Mouse (Mus musculus): Measurements from ENCODE around the gene Sept8. TPM values are rescaled to one million over a fixed set of nuclear protein-coding genes. Genes with fewer than 3 reads are reported as not detected.

Sept8 gene
- polyA plus RNA-seq, 1 experiment = 92.4 TPM

- no peak overlapping the region for H3K4me2 ChIP-seq (ENCODE audit: low read depth)
Measured at GRCm38 (mm10) chr11:53529253-53529557, 10.1 kb downstream of the Sept8 start.

GRCm38 (mm10) chr11:53530001-53530400 is 10.9 kb downstream of the Sept8 start:
- Histone ChIP-seq H3K27me3 (ENCODE audit: control insufficient read depth, insufficient read depth, insufficient read length) (no peaks in the 10 kb centered on the region), H3ac (ENCODE audit: control insufficient read depth, insufficient read length) (no peak overlapping the region), H3K36me3 (ENCODE audit: control insufficient read depth, insufficient read depth) (peaks cover 5% of the 10 kb centered on the region), H3K4me2 (ENCODE audit: low read depth) (no peak overlapping the region), H3K4me3 (no peak overlapping the region), H3K79me2 (ENCODE audit: control insufficient read depth, insufficient read depth) (peaks cover 67% of the 10 kb centered on the region)
- TF ChIP-seq MAX (IDR thresholded peaks at IDR 0.05; ENCODE audit: low read depth) = no peak
- TF ChIP-seq MYOD1 (IDR thresholded peaks at IDR 0.05; ENCODE audit: control insufficient read depth in 1 of 3, insufficient read length in 2 of 3, low read depth in 2 of 3) = no peak
- no peak for TF ChIP-seq CEBPB (IDR thresholded peaks at IDR 0.05; ENCODE audit: insufficient read depth, poor library complexity, severe bottlenecking)
- TF ChIP-seq POLR2AphosphoS2 (IDR thresholded peaks at IDR 0.05; ENCODE audit: insufficient read length, low read depth) = no peak
- no peak for TF ChIP-seq SRF (IDR thresholded peaks at IDR 0.05; ENCODE audit: control insufficient read depth, insufficient read length, low read depth)
- TF ChIP-seq TCF12 (IDR thresholded peaks at IDR 0.05; ENCODE audit: insufficient read depth, poor library complexity, severe bottlenecking) = no peak
- no peak for TF ChIP-seq MYOG (IDR thresholded peaks at IDR 0.05; ENCODE audit: control insufficient read depth in 1 of 3, insufficient read depth in 1 of 3, insufficient read length in 2 of 3, low read depth in 2 of 3)
- TF ChIP-seq USF1 (IDR thresholded peaks at IDR 0.05; ENCODE audit: low read depth) = no peak
- TF ChIP-seq REST (IDR thresholded peaks at IDR 0.05; ENCODE audit: insufficient read depth, insufficient read length) = no peak
- TF ChIP-seq TCF3 (IDR thresholded peaks at IDR 0.05; ENCODE audit: insufficient read length, low read depth) = no peak
- no peak for TF ChIP-seq E2F4 (IDR thresholded peaks at IDR 0.05; ENCODE audit: insufficient read depth)
- no peak for TF ChIP-seq POLR2A (IDR thresholded peaks at IDR 0.05; ENCODE audit: insufficient read length, low read depth)

More at GRCm38 (mm10) chr11:53529253-53529557, 10.1 kb downstream of the Sept8 start:
- TF ChIP-seq E2F4 (IDR thresholded peaks at IDR 0.05; ENCODE audit: insufficient read depth) (no peak), CEBPB (IDR thresholded peaks at IDR 0.05; ENCODE audit: insufficient read depth, poor library complexity, severe bottlenecking) (peak; percentile 56; the same call in 1 of the 2 replicates), TCF12 (IDR thresholded peaks at IDR 0.05; ENCODE audit: insufficient read depth, poor library complexity, severe bottlenecking) (peak; percentile 1), REST (IDR thresholded peaks at IDR 0.05; ENCODE audit: insufficient read depth, insufficient read length) (no peak), MYOG (IDR thresholded peaks at IDR 0.05; ENCODE audit: control insufficient read depth in 1 of 3, insufficient read depth in 1 of 3, insufficient read length in 2 of 3, low read depth in 2 of 3) (peak in 1 of 3 experiments; percentile 54)
- H3ac ChIP-seq (ENCODE audit: control insufficient read depth, insufficient read length) = no peak overlapping the region
- H3K79me2 ChIP-seq (ENCODE audit: control insufficient read depth, insufficient read depth) = peaks cover 75% of the 10 kb centered on the region
- H3K36me3 ChIP-seq (ENCODE audit: control insufficient read depth, insufficient read depth) = no peaks in the 10 kb centered on the region
- H3K4me3 ChIP-seq = no peak overlapping the region
- H3K27me3 ChIP-seq (ENCODE audit: control insufficient read depth, insufficient read depth, insufficient read length) = no peaks in the 10 kb centered on the region

DNA sequence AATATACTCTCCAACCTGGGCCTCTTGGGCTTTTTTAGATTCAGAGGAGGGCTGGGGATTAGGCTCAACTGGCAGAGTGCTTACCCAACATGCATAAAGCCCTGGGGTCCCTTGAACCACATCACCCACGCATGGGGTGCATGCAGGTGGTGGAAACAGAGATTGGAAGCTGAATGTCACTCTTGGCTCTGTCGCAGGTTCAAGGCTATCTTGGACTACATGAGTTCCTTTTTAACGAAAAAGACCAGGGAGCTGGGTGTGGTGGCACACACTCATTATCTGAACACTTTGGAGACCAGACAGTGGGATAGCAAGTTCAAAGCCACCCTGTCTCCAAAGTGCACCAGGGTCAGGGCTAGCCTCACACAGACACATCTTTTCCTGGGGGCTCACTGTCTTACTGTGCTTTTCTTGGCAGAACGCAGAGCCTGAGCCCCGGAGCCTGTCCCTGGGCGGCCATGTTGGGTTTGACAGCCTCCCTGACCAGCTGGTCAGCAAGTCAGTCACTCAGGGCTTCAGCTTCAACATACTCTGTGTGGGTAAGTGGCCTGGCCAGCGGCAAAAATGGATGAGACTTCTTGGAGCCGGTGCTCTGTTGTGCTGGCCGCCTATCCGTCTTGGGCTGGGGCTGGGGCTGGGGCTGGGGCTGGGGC is 12.6 kb downstream of the Sept8 start:
- no peak overlapping the region for H3ac ChIP-seq (ENCODE audit: control insufficient read depth, insufficient read length)
- TF ChIP-seq SRF (IDR thresholded peaks at IDR 0.05; ENCODE audit: control insufficient read depth, insufficient read length, low read depth) (no peak), MYOD1 (IDR thresholded peaks at IDR 0.05; ENCODE audit: control insufficient read depth in 1 of 3, insufficient read length in 2 of 3, low read depth in 2 of 3) (no peak), POLR2AphosphoS2 (IDR thresholded peaks at IDR 0.05; ENCODE audit: insufficient read length, low read depth) (no peak)
- H3K36me3 ChIP-seq (ENCODE audit: control insufficient read depth, insufficient read depth) = peaks cover 17% of the 10 kb centered on the region
- no peak overlapping the region for H3K4me2 ChIP-seq (ENCODE audit: low read depth)
- H3K27me3 ChIP-seq (ENCODE audit: control insufficient read depth, insufficient read depth, insufficient read length) = no peaks in the 10 kb centered on the region
- H3K79me2 ChIP-seq (ENCODE audit: control insufficient read depth, insufficient read depth) = peaks cover 50% of the 10 kb centered on the region
- no peak overlapping the region for H3K4me3 ChIP-seq

- H3K4me2 ChIP-seq (ENCODE audit: low read depth) = no peak overlapping the region
- TF ChIP-seq POLR2A (IDR thresholded peaks at IDR 0.05; ENCODE audit: insufficient read length, low read depth) = no peak
- H3K79me2 ChIP-seq (ENCODE audit: control insufficient read depth, insufficient read depth) = peaks cover 45% of the 10 kb centered on the region
- no peak overlapping the region for H3K4me3 ChIP-seq
- no peaks in the 10 kb centered on the region for H3K27me3 ChIP-seq (ENCODE audit: control insufficient read depth, insufficient read depth, insufficient read length)
- H3ac ChIP-seq (ENCODE audit: control insufficient read depth, insufficient read length) = no peak overlapping the region
- peaks cover 17% of the 10 kb centered on the region for H3K36me3 ChIP-seq (ENCODE audit: control insufficient read depth, insufficient read depth)
Measured at GRCm38 (mm10) chr11:53532231-53532620, 13.2 kb downstream of the Sept8 start.

DNA sequence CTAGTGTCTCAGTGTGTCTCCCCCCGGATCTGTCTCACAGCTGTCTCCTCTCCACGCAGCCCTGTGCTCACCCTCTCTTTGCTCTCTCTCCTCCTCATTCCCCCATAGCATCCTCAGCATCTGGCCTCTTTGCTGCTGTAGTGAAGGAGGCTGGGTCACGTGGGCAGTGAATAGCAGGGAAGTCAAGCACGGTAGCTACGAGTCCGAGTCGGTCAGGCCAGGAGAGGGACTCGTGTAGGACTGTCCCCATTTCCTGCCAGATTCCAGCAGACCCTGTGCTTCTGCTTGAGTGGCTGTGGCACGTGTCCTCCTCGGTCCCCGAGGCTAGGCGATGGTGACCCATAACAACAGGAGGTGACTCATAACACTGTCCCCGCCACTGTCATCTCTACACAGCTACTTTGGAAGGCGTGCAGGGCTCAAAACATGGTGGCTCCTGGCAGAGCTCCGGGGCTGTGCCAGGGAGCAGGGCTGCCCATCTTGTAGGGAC is 20.0 kb downstream of the Sept8 start:
- Histone ChIP-seq H3K4me2 (ENCODE audit: low read depth) (no peak overlapping the region), H3ac (ENCODE audit: control insufficient read depth, insufficient read length) (no peak overlapping the region), H3K27me3 (ENCODE audit: control insufficient read depth, insufficient read depth, insufficient read length) (no peaks in the 10 kb centered on the region), H3K4me3 (no peak overlapping the region), H3K79me2 (ENCODE audit: control insufficient read depth, insufficient read depth) (no peaks in the 10 kb centered on the region), H3K36me3 (ENCODE audit: control insufficient read depth, insufficient read depth) (peaks cover 30% of the 10 kb centered on the region)
- no peak for TF ChIP-seq TCF12 (IDR thresholded peaks at IDR 0.05; ENCODE audit: insufficient read depth, poor library complexity, severe bottlenecking)
- no peak for TF ChIP-seq MYOG (IDR thresholded peaks at IDR 0.05; ENCODE audit: control insufficient read depth in 1 of 3, insufficient read depth in 1 of 3, insufficient read length in 2 of 3, low read depth in 2 of 3)
- no peak for TF ChIP-seq E2F4 (IDR thresholded peaks at IDR 0.05; ENCODE audit: insufficient read depth)

DNA sequence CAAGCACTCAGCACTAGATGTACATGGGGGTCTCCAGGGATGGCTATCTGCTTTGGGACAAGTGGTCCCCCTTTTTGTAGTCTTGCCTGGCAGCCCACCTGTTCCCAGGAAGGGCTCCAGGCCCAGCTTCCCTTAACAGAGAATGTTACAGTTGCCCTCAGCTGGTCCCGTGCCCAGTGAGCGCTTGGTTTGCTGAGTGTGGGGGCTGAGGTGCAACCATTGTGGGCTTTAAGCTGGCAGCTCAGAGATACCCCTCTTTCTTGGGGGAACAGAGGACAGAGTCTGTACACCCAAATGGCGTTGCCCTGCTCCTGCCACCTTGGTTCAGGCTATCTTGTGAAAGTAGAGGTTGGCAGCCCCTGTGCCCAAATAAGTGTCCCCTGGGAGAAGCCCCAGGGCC is 21.3 kb downstream of the Sept8 start:
- Histone ChIP-seq H3K4me2 (ENCODE audit: low read depth) (no peak overlapping the region), H3K27me3 (ENCODE audit: control insufficient read depth, insufficient read depth, insufficient read length) (no peaks in the 10 kb centered on the region), H3K36me3 (ENCODE audit: control insufficient read depth, insufficient read depth) (peaks cover 21% of the 10 kb centered on the region), H3K4me3 (no peak overlapping the region), H3ac (ENCODE audit: control insufficient read depth, insufficient read length) (no peak overlapping the region), H3K79me2 (ENCODE audit: control insufficient read depth, insufficient read depth) (no peaks in the 10 kb centered on the region)
- TF ChIP-seq CEBPB (IDR thresholded peaks at IDR 0.05; ENCODE audit: insufficient read depth, poor library complexity, severe bottlenecking) (no peak), SRF (IDR thresholded peaks at IDR 0.05; ENCODE audit: control insufficient read depth, insufficient read length, low read depth) (no peak), MAX (IDR thresholded peaks at IDR 0.05; ENCODE audit: low read depth) (no peak), TCF3 (IDR thresholded peaks at IDR 0.05; ENCODE audit: insufficient read length, low read depth) (no peak), MYOG (IDR thresholded peaks at IDR 0.05; ENCODE audit: control insufficient read depth in 1 of 3, insufficient read depth in 1 of 3, insufficient read length in 2 of 3, low read depth in 2 of 3) (no peak), E2F4 (IDR thresholded peaks at IDR 0.05; ENCODE audit: insufficient read depth) (no peak), TCF12 (IDR thresholded peaks at IDR 0.05; ENCODE audit: insufficient read depth, poor library complexity, severe bottlenecking) (no peak), MYOD1 (IDR thresholded peaks at IDR 0.05; ENCODE audit: control insufficient read depth in 1 of 3, insufficient read length in 2 of 3, low read depth in 2 of 3) (no peak), POLR2A (IDR thresholded peaks at IDR 0.05; ENCODE audit: insufficient read length, low read depth) (no peak), USF1 (IDR thresholded peaks at IDR 0.05; ENCODE audit: low read depth) (no peak), POLR2AphosphoS2 (IDR thresholded peaks at IDR 0.05; ENCODE audit: insufficient read length, low read depth) (no peak), REST (IDR thresholded peaks at IDR 0.05; ENCODE audit: insufficient read depth, insufficient read length) (no peak)

All from myocyte (in vitro differentiated cells).